Mouse (Mus musculus) mouse embryonic stem cell (cell line): Measurements from ENCODE around the gene Emc8.

Experiments used
- in situ Hi-C, 2 experiments: fragments of 300-500 bp; cut with MboI; formaldehyde crosslinking; loops; 1 replicate in 1 of 2; 3 replicates in 1 of 2; pipeline ENCODE4 v1.14.3; 2019 to 2020; ENCODE audit warnings: low sequenced_read_pairs in 2 of 2, low pct_unique_long_range_greater_than_20kb in 1 of 2, mixed read lengths in 1 of 2; ENCODE audit not compliant: unreplicated experiment in 1 of 2

The Emc8 gene

GRCm38 (mm10) chr8:120668374-120668905, at the start of gene Emc8:
Emc8 (minus strand) TSS chr8:120668573.
- in situ Hi-C loops = no loop called here

DNA sequence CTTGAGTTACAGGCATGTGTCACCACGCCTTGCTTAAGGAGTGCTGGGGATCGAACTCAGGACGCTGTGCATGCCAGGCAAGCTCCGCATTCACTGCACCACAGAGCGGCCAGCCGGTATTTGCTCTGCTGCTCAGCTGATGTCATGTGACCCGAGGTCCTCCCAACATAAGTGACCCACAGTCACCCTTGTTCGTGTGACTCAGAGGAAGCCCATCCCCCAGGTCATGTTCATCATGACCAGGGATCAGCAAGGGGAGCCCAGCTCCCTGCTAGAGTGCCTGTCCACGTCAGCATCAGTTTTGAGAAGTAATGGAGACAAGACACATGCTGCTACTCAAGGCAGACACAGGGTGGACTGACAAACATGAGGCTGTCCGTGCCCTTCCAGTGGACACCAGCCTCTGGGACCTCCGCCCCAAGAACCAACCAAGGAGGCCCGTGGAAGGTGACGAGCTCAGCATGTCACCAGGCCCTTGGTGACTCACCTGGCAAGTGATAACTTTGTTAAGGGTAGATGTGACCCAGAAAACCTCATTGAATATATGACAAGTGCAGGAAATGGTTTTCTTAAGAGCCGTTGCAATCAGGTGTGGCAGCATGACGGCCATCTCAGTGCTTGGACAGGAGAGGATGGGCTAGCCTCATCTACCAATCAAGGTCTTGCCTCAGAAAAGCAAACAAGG, 47.8 kb upstream of the Emc8 start:
- in situ Hi-C loops = no loop called here

- in situ Hi-C loops = no loop called here
Observed at GRCm38 (mm10) chr8:120715200-120715599, 46.8 kb upstream of the Emc8 start.

GRCm38 (mm10) chr8:120709176-120709575, 40.8 kb upstream of the Emc8 start:
- in situ Hi-C loops = no loop called here

GRCm38 (mm10) chr8:120706193-120706592, 37.8 kb upstream of the Emc8 start:
- in situ Hi-C loops = no loop called here

GRCm38 (mm10) chr8:120705163-120705562, 36.8 kb upstream of the Emc8 start:
- in situ Hi-C loops = no loop called here

DNA sequence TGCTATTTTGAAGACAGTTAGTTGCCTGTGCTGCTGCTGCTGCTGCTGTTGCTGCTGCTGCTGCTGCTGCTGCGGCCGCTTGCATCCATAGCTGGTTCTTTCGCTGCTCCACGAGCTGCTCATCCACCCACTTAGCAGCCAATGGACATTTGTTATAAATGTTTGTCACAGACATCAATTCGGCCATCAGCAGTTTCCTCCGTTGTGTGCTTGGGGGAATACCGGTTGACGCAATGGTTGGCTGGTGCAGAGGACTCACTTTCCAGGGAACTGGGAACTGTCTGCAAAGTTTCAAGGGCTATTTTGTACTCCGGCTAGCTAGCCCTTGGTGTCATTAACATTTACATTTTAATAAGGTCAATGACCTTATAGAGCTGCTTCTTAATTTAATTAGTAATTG, 35.8 kb upstream of the Emc8 start:
- in situ Hi-C loops = no loop called here

- in situ Hi-C loops = no loop called here
Observed at GRCm38 (mm10) chr8:120701758-120702465, 33.5 kb upstream of the Emc8 start.

DNA sequence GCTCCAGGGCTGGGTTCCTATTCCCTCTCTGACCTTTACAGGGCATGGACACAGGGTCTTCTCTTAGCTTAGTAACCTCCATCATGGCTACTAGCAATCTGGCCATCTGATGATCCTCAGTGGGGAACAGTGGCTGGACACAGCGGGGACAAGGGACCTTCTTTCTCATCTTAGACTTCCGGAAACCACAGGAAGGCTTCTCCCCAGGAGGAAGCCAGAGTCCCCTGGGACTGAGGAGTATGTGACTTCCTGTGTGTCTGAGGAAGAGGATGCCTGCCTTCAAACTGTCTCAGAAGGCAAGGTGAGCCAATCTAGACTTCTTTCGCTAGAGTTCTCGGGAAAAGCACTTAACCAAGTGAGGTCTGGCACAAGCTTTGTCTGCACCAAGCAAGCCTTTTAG, 31.7 kb upstream of the Emc8 start:
- in situ Hi-C loops = no loop called here

DNA sequence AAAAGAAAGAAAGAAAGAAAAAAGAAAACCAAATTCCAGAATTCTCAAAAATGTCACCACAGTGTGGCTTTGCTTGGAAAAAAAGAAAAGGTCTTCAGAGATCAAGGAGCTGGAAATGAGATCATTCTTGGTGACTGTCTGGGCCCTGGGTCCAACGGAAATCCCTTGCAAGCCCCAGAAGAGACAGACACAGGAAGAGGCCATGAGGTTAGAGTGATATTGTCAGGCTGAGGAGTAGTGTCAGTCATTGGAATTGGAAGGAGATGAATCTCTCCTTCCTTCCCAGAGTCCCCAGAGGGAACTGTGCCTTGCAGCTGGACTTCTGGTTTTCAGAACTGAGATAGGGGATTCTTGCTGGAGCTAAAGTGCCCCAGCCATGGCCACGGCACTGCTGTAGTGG, 31.2 kb upstream of the Emc8 start:
- in situ Hi-C loops = no loop called here

DNA sequence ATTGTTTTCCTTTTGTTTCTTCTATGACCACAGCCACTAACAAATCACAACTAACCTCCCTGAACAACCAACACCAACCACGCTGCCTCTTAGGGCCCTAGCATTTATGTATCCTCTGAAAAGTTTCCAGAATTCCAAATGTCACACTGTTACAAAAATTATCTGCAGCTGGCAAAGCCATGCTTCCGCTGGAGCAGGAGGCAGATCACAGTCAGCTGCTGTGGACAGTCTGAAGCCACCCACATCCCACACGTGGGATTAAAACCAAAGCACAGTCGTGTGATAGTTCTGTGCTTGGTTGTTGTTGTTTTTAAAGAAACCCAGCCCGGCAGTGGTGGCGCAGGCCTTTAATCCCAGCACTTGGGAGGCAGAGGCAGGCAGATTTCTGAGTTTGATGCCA, 30.7 kb upstream of the Emc8 start:
- in situ Hi-C loops = no loop called here

DNA sequence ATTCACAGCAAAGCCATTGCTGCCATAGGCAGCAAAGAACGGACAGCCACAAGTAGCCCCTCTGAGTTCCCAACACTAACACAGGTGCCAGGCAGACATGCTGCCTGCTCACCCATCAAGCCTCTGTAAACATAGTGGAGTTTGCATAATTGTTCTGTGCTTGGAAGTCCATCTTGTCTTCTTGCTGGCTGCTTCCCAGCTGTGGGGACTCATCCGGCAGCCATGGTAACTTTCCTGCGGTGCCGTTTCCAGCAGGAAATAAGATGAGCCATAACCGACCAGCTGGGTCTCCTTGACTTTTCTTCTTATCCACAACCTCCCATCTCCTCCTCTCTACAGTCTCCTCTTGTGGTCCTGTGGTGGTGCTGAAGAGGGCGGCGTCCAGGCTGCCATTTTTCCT, 30.1 kb upstream of the Emc8 start:
- in situ Hi-C loops = no loop called here

DNA sequence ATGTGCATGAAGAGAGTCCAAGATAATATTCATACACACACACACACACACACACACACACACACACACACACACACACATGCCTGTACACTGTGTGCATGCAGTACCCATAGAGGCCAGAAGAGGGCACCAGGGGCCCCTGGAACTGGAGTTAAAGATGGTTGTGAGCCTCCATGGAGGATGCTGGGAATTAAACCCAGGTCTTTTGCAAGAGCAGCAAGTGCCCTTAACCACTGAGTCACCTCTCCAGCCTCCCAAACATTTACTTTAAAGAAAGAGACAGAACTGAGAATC, 29.6 kb upstream of the Emc8 start:
- in situ Hi-C loops = no loop called here

DNA sequence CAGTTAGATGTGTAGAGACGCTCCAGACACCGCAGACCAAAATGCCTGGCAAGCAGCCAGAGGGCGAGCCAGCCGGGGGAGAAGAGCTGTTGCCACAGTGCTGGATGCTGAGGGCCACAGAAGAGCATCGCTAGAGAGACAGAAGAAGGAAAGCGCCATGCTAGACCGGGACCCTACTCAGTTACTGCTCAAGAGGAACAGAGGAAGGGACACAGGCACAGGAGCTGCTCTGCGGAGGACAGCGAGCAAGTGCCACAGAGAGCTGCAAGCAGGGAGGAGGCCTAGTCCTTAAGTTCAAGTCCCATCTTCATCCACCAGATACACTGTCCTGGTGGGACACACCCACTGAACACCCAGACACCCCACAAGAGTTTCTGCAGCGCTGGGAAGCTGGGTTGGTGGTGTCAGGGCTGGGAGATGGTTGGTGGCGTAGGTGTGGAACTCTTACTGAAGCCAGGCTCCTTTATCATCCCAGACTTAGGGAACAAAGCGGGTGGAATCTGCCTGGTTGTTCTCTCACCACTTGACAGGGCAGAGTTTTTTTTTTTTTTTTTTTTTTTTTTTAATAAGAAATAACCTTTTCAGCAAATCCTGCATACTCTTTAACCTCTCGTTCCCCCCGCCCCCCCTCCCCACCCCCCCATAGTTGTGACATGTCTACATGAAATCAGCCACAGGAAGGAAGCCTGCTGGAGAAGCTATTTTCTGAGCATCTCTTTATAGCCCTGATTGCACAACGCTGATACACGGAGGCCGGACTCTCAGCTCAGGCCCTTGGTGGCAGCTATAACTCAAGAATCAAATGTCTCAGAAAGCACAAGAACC, 29.0 kb upstream of the Emc8 start:
- in situ Hi-C loops = no loop called here

- in situ Hi-C loops = no loop called here
Observed at GRCm38 (mm10) chr8:120696401-120697153, 28.2 kb upstream of the Emc8 start.

GRCm38 (mm10) chr8:120693861-120694493, 25.6 kb upstream of the Emc8 start:
- in situ Hi-C loops = no loop called here

GRCm38 (mm10) chr8:120692934-120693333, 24.6 kb upstream of the Emc8 start:
- in situ Hi-C loops = no loop called here

DNA sequence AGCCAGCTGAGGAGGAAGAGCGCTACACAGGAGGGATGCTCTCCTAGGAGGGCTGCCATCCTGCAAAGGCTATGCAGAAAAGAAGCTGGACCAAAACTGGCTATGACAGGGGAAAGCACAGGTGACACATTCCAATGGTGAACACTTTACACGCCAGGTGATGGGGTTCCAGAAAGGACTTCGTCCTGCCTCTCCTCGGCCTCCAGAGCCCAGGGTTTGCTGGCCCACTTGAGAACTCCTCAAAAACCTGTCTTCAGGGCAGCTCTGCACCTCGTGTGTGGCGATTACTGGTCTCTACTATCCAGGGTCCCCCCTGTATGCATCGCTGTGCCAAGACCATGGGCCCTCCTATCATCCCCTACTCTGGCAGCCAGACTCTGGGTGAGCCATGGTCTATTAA, 20.1 kb upstream of the Emc8 start:
- in situ Hi-C loops = loop anchor here (5.0 to 10.0 kb wide), 2 partner anchors 104 to 106 kb away; no protein-coding TSS in a partner anchor
